Mouse (Mus musculus): ENCODE data around the gene Ndufs8.

DNA sequence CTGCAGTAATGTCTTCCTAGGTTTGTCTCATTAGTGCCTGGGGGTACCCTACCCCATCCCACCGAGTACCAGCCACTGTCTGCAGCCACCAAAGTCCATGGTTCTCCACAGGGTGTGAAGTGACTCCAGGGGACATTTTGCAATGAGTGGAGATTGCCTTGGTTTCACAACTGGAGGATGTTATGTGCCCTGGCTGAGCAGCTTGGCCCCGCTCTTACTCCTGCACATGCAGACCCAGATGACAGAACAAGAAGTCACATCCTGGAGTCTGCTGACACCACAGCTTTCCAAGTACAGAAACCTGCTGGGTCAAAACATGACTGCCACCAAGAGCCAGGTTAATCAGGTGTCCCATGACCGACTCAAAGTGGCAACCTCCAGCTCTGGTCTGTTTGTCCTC, 42.5 kb upstream of the Ndufs8 start:
- TF ChIP-seq CTCF (IDR thresholded peaks at IDR 0.05; ENCODE audit: low read depth, low read length): no peak
- TF ChIP-seq GATA1 (IDR thresholded peaks at IDR 0.05; ENCODE audit: borderline replicate concordance, low read length): no peak
- TF ChIP-seq POLR2AphosphoS5 (IDR thresholded peaks at IDR 0.05; ENCODE audit: insufficient replicate concordance, low read depth, low read length): no peak
- no peak for TF ChIP-seq GATA2 (IDR thresholded peaks at IDR 0.05; ENCODE audit: borderline replicate concordance, low read depth, low read length)
- TF ChIP-seq TAL1 (conservative IDR thresholded peaks at IDR 0.05; ENCODE audit: low read depth, low read length): no peak

All from G1E (cell line).